21 mouse cellular contexts compared by ENCODE assay signal in the genomic region with DNA sequence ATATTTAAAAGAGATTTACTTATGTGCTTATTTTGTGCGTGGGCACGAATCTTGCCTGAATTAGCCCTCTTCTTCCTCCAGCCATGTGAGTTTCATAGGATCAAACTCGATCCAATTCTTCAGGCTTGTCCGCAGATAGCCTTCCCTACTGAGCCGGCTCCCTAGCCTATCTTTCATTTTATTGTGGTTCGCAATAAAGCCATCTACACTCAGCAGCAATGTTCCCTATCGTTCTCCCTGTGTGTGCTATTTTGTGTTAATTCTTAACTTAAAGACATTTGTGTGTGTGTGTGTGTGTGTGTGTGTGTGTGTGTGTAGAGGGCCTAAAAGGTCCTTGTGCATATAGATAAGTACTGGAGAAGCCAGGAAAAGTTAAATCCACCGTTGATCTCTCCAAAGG.
A peak's percentile ranks its signal among the peaks of the same experiment; 100 is the strongest.
DNase-seq lines count a peak whose midpoint lies in the region; ATAC-seq and TF ChIP-seq lines count a peak whose summit lies in the region.
"Had no signal": no experiment of that assay in that cellular context is flagged by ENCODE, and none has a peak within 500 bp of the region (broad histone marks: within the 10 kb centered on the region; RNA-seq: fewer than 3 reads in every experiment).

No protein-coding gene starts in this region.

- no peak overlapping the region for H3K4me3 ChIP-seq in intestine, embryonic 14.5 days (ENCODE audit: low read depth, low read length)
- no peak overlapping the region for H3K4me3 ChIP-seq in intestine, postnatal 0 days (ENCODE audit: low read depth, low read length)
- H3K4me3 ChIP-seq in intestine, embryonic 15.5 days (replicated peaks): no peak overlapping the region
- no peak overlapping the region for H3K4me3 ChIP-seq in intestine, embryonic 16.5 days (ENCODE audit: low read length)
- H3K4me3 ChIP-seq in kidney, embryonic 15.5 days (replicated peaks): no peak overlapping the region

- H3K36me3 ChIP-seq in intestine, embryonic 14.5 days (ENCODE audit: control insufficient read depth, insufficient read depth, low read length): no peaks in the 10 kb centered on the region
- no peaks in the 10 kb centered on the region for H3K36me3 ChIP-seq in intestine, postnatal 0 days (ENCODE audit: control insufficient read depth, insufficient read depth)
- no peaks in the 10 kb centered on the region for H3K36me3 ChIP-seq in intestine, embryonic 15.5 days
- no peaks in the 10 kb centered on the region for H3K36me3 ChIP-seq in intestine, embryonic 16.5 days (ENCODE audit: control insufficient read depth, insufficient read depth, low read length)
- H3K36me3 ChIP-seq in kidney, embryonic 15.5 days: no peaks in the 10 kb centered on the region
- H3K36me3 ChIP-seq: G1E had no signal

- H3K4me1 ChIP-seq in intestine, embryonic 14.5 days (replicated peaks; ENCODE audit: control insufficient read depth, insufficient read depth, low read length): no peaks in the 10 kb centered on the region
- no peaks in the 10 kb centered on the region for H3K4me1 ChIP-seq in intestine, postnatal 0 days (replicated peaks; ENCODE audit: control insufficient read depth, insufficient read depth, low read length)
- no peaks in the 10 kb centered on the region for H3K4me1 ChIP-seq in intestine, embryonic 15.5 days (replicated peaks)
- no peaks in the 10 kb centered on the region for H3K4me1 ChIP-seq in intestine, embryonic 16.5 days (ENCODE audit: control insufficient read depth, insufficient read depth, low read length)
- no peaks in the 10 kb centered on the region for H3K4me1 ChIP-seq in kidney, embryonic 15.5 days

- no peak for TF ChIP-seq CTCF in intestine, postnatal 0 days (IDR thresholded peaks at IDR 0.05; ENCODE audit: low read depth)

- H3K27ac ChIP-seq in intestine, embryonic 14.5 days (ENCODE audit: low read depth): no peak overlapping the region
- no peak overlapping the region for H3K27ac ChIP-seq in intestine, postnatal 0 days (ENCODE audit: low read depth, low read length)
- no peak overlapping the region for H3K27ac ChIP-seq in intestine, embryonic 15.5 days
- no peak overlapping the region for H3K27ac ChIP-seq in intestine, embryonic 16.5 days (ENCODE audit: low read length)
- no peak overlapping the region for H3K27ac ChIP-seq in kidney, embryonic 15.5 days

- 68% methylated on average over 8 of the region's 8 CpGs for WGBS in intestine, embryonic 14.5 days
- WGBS in intestine, postnatal 0 days: 49% methylated on average over 8 of the region's 8 CpGs
- WGBS in intestine, embryonic 15.5 days: 62% methylated on average over 8 of the region's 8 CpGs
- WGBS in intestine, embryonic 16.5 days: 69% methylated on average over 8 of the region's 8 CpGs
- 91% methylated on average over 8 of the region's 8 CpGs for WGBS in kidney, embryonic 15.5 days

- no peak for DNase-seq in intestine, embryonic 14.5 days (ENCODE audit: low spot score)
- no peak for DNase-seq in spleen, adult 18-20 months
- DNase-seq: adrenal gland, adult 2 months; adrenal gland, adult 8-10 months; adrenal gland, postnatal 10 days; adrenal gland, postnatal 14 days; adrenal gland, postnatal 25 days; adrenal gland, postnatal 36 days; B cell, adult 2 months; cerebellum, adult 11 months; cerebellum, adult 11-12 months; cerebellum, adult 18-20 months had no signal

- H3K9ac ChIP-seq in intestine, embryonic 14.5 days (ENCODE audit: low read length): no peak overlapping the region
- H3K9ac ChIP-seq in intestine, postnatal 0 days (ENCODE audit: low read depth, low read length): no peak overlapping the region
- no peak overlapping the region for H3K9ac ChIP-seq in intestine, embryonic 15.5 days
- H3K9ac ChIP-seq in intestine, embryonic 16.5 days (ENCODE audit: low read depth, low read length): no peak overlapping the region
- no peak overlapping the region for H3K9ac ChIP-seq in kidney, embryonic 15.5 days

- no peaks in the 10 kb centered on the region for H3K27me3 ChIP-seq in intestine, embryonic 14.5 days (replicated peaks; ENCODE audit: control insufficient read depth, insufficient read depth, low read length)
- no peaks in the 10 kb centered on the region for H3K27me3 ChIP-seq in intestine, postnatal 0 days (replicated peaks; ENCODE audit: control insufficient read depth, insufficient read depth, low read length)
- H3K27me3 ChIP-seq in intestine, embryonic 15.5 days (replicated peaks): no peaks in the 10 kb centered on the region
- H3K27me3 ChIP-seq in intestine, embryonic 16.5 days (replicated peaks; ENCODE audit: control insufficient read depth, insufficient read depth, low read length): no peaks in the 10 kb centered on the region
- no peaks in the 10 kb centered on the region for H3K27me3 ChIP-seq in kidney, embryonic 15.5 days
- H3K27me3 ChIP-seq: CH12.LX, Patski had no signal

- H3K4me2 ChIP-seq in intestine, embryonic 14.5 days (ENCODE audit: low read length): no peak overlapping the region
- no peak overlapping the region for H3K4me2 ChIP-seq in intestine, postnatal 0 days (replicated peaks; ENCODE audit: low read depth)
- H3K4me2 ChIP-seq in intestine, embryonic 15.5 days (replicated peaks): no peak overlapping the region
- H3K4me2 ChIP-seq in intestine, embryonic 16.5 days (ENCODE audit: low read depth, low read length): no peak overlapping the region
- no peak overlapping the region for H3K4me2 ChIP-seq in kidney, embryonic 15.5 days

- ATAC-seq in intestine, embryonic 14.5 days (replicated peaks; ENCODE audit: low FRiP score, low TSS enrichment, low read depth): peak; percentile 15; the same call in 1 of the 2 replicates
- no peak for ATAC-seq in intestine, postnatal 0 days
- peak; percentile 71 for ATAC-seq in intestine, embryonic 15.5 days
- ATAC-seq in intestine, embryonic 16.5 days: peak; percentile 62
- ATAC-seq in kidney, embryonic 15.5 days (replicated peaks; ENCODE audit: low FRiP score): no peak
- ATAC-seq: activated CD4-positive, CD25-positive, alpha-beta regulatory T cell, adult 4 months; CD4-positive, CD25-positive, alpha-beta regulatory T cell, adult 4 months; Patski had no signal

- H3K9me3 ChIP-seq in intestine, embryonic 14.5 days (ENCODE audit: control insufficient read depth, low read length): no peaks in the 10 kb centered on the region
- H3K9me3 ChIP-seq in intestine, postnatal 0 days (ENCODE audit: control insufficient read depth): no peaks in the 10 kb centered on the region
- H3K9me3 ChIP-seq in intestine, embryonic 15.5 days: no peaks in the 10 kb centered on the region
- no peaks in the 10 kb centered on the region for H3K9me3 ChIP-seq in intestine, embryonic 16.5 days (ENCODE audit: control insufficient read depth, low read length)
- H3K9me3 ChIP-seq in kidney, embryonic 15.5 days (replicated peaks): no peaks in the 10 kb centered on the region

Comparison
In these comparisons a context has a peak if more than half of its experiments do, and no peak if none do; other contexts are left out.
1. ATAC-seq: peak in intestine, embryonic 14.5 days (single experiment), intestine, embryonic 15.5 days (single experiment) and intestine, embryonic 16.5 days (single experiment); none in intestine, postnatal 0 days (single experiment) and kidney, embryonic 15.5 days (single experiment).